Mouse (Mus musculus) G1E (cell line): ENCODE results near the gene Klf12.

Source experiments
- CTCF ChIP-seq: IDR thresholded peaks from 2 replicates; pipeline ENCODE4 v1.5.1; 2012; ENCODE audit warnings: low read depth, low read length, inconsistent platforms, mixed read lengths
- GATA1 ChIP-seq: IDR thresholded peaks from 2 replicates; pipeline ENCODE4 v1.6.1; 2012; ENCODE audit warnings: borderline replicate concordance, low read length, inconsistent platforms, mixed read lengths
- GATA2 ChIP-seq: IDR thresholded peaks from 2 replicates; pipeline ENCODE4 v1.6.1; 2012; ENCODE audit warnings: low read depth, low read length, inconsistent platforms, borderline replicate concordance
- POLR2AphosphoS5 ChIP-seq: IDR thresholded peaks from 2 replicates; pipeline ENCODE4 v1.6.1; 2012; ENCODE audit warnings: low read depth, low read length, inconsistent platforms; ENCODE audit not compliant: insufficient replicate concordance
- TAL1 ChIP-seq: conservative IDR thresholded peaks from 2 replicates; pipeline ENCODE4 v1.6.1; 2012; ENCODE audit warnings: low read depth, low read length, inconsistent platforms, mixed read lengths

- TF ChIP-seq CTCF: no peak
- TF ChIP-seq TAL1: no peak
- TF ChIP-seq GATA1: no peak
- TF ChIP-seq POLR2AphosphoS5: no peak
- no peak for TF ChIP-seq GATA2
Measured at GRCm38 (mm10) chr14:99900902-99901301, 383.6 kb downstream of the Klf12 start.
